Mouse (Mus musculus): ENCODE results near the gene Gm26602.

Gene Gm26602

GRCm38 (mm10) chr10:79910556-79910955 is at the start of gene Gm26602:
Gene Gm26602, plus strand, starts transcription at chr10:79910856.
- DNase-seq (ENCODE audit: low spot score): no peak

- no peak for DNase-seq (ENCODE audit: low spot score)
These were observed 49.2 kb upstream of the Gm26602 start for GRCm38 (mm10) chr10:79861230-79862048.

GRCm38 (mm10) chr10:79862049-79862788 is 48.4 kb upstream of the Gm26602 start:
- no peak for DNase-seq (ENCODE audit: low spot score)

- no peak for DNase-seq (ENCODE audit: low spot score)
These were observed 47.7 kb upstream of the Gm26602 start for GRCm38 (mm10) chr10:79862925-79863324.

- no peak for DNase-seq (ENCODE audit: low spot score)
These were observed 46.1 kb upstream of the Gm26602 start for GRCm38 (mm10) chr10:79864351-79865188.

GRCm38 (mm10) chr10:79865189-79865601 is 45.5 kb upstream of the Gm26602 start:
- no peak for DNase-seq (ENCODE audit: low spot score)

- no peak for DNase-seq (ENCODE audit: low spot score)
These were observed 44.8 kb upstream of the Gm26602 start for GRCm38 (mm10) chr10:79865801-79866295.

- no peak for DNase-seq (ENCODE audit: low spot score)
These were observed 44.1 kb upstream of the Gm26602 start for GRCm38 (mm10) chr10:79866601-79867000.

- no peak for DNase-seq (ENCODE audit: low spot score)
These were observed 38.8 kb upstream of the Gm26602 start for GRCm38 (mm10) chr10:79871845-79872244.

GRCm38 (mm10) chr10:79872862-79873261 is 37.8 kb upstream of the Gm26602 start:
- DNase-seq (ENCODE audit: low spot score): no peak

- no peak for DNase-seq (ENCODE audit: low spot score)
These were observed 37.3 kb upstream of the Gm26602 start for GRCm38 (mm10) chr10:79873313-79873712.

GRCm38 (mm10) chr10:79873715-79874289 is 36.9 kb upstream of the Gm26602 start:
- no peak for DNase-seq (ENCODE audit: low spot score)

- DNase-seq (ENCODE audit: low spot score): no peak
These were observed 36.3 kb upstream of the Gm26602 start, which contains the start of the genes Prtn3 and Plppr3 for GRCm38 (mm10) chr10:79874290-79874862. Gene Prtn3, plus strand, starts transcription at chr10:79874476. Gene Plppr3, minus strand, starts transcription at chr10:79874634.

GRCm38 (mm10) chr10:79877174-79877573 is 33.5 kb upstream of the Gm26602 start:
- no peak for DNase-seq (ENCODE audit: low spot score)

- DNase-seq (ENCODE audit: low spot score): no peak
These were observed 32.9 kb upstream of the Gm26602 start for GRCm38 (mm10) chr10:79877757-79878156.

- no peak for DNase-seq (ENCODE audit: low spot score)
These were observed 31.1 kb upstream of the Gm26602 start for GRCm38 (mm10) chr10:79879527-79879926.

GRCm38 (mm10) chr10:79880721-79881120 is 29.9 kb upstream of the Gm26602 start:
- no peak for DNase-seq (ENCODE audit: low spot score)

GRCm38 (mm10) chr10:79881981-79882380 is 28.7 kb upstream of the Gm26602 start:
- DNase-seq (ENCODE audit: low spot score): no peak

- peak; percentile 84 for DNase-seq (ENCODE audit: low spot score)
These were observed 27.2 kb upstream of the Gm26602 start for GRCm38 (mm10) chr10:79883297-79884084.

GRCm38 (mm10) chr10:79884446-79884845 is 26.2 kb upstream of the Gm26602 start:
- no peak for DNase-seq (ENCODE audit: low spot score)
